Mouse (Mus musculus) hindbrain, embryonic 14.5 days (tissue): ENCODE measurements around the gene Adgrg3. TPM values are rescaled to one million over a fixed set of nuclear protein-coding genes. Genes with fewer than 3 reads are reported as not detected.

Experiments used
- ATAC-seq: fragments of 200-750 bp; cut with Nextera tagmentation; 2 replicates; pipeline ENCODE4 v1.8.0; 2017; ENCODE audit warnings: moderate number of reproducible peaks, mild to moderate bottlenecking, moderate TSS enrichment, moderate library complexity; ENCODE audit not compliant: low FRiP score
- DNase-seq: peaks from one replicate; pipeline ENCODE4 v3.0.0-alpha.2; 2015; ENCODE audit warnings: low spot score
- H3K27ac ChIP-seq: fragments of 300-500 bp; sonication (generic); 2 replicates; pipeline ENCODE4 v1.5.1; 2014; ENCODE audit warnings: mild to moderate bottlenecking, moderate library complexity
- H3K27me3 ChIP-seq: fragments of 300-500 bp; sonication (generic); 2 replicates; pipeline ENCODE4 v1.6.1; 2014; ENCODE audit warnings: mild to moderate bottlenecking, low read length, mixed read lengths; ENCODE audit not compliant: control insufficient read depth, insufficient read depth
- H3K36me3 ChIP-seq: fragments of 300-500 bp; sonication (generic); replicated peaks from 2 replicates; pipeline ENCODE4 v1.6.1; 2014; ENCODE audit not compliant: control insufficient read depth, insufficient read depth
- H3K4me1 ChIP-seq: fragments of 300-500 bp; sonication (generic); replicated peaks from 2 replicates; pipeline ENCODE4 v1.6.1; 2014; ENCODE audit warnings: antibody characterized with exemption, low read length, mixed read lengths; ENCODE audit not compliant: control insufficient read depth, insufficient read depth
- H3K4me2 ChIP-seq: fragments of 300-500 bp; sonication (generic); replicated peaks from 2 replicates; pipeline ENCODE4 v1.6.1; 2014; ENCODE audit warnings: mild to moderate bottlenecking, moderate library complexity
- H3K4me3 ChIP-seq: fragments of 300-500 bp; sonication (generic); replicated peaks from 2 replicates; pipeline ENCODE4 v1.5.1; 2014; ENCODE audit warnings: mild to moderate bottlenecking, low read length
- H3K9ac ChIP-seq: fragments of 300-500 bp; sonication (generic); 2 replicates; pipeline ENCODE4 v1.6.1; 2014
- H3K9me3 ChIP-seq: fragments of 300-500 bp; sonication (generic); 2 replicates; pipeline ENCODE4 v1.6.1; 2016; ENCODE audit warnings: low read length; ENCODE audit not compliant: control insufficient read depth
- WGBS: fragments of 180-500 bp; shearing (Covaris S2); extraction: QIAGEN DNeasy Blood & Tissue Kit; methylation state at CpG from one replicate; pipeline ENCODE4 v1.1.7; 2014; 5-methylcytosine and 5-hydroxymethylcytosine counted together
- polyA plus RNA-seq: library from polyadenylated mRNA; unstranded; fragments of >200 nt; fragmentation: Nextera tagmentation; extraction: Ambion mirVana; gene quantifications from 2 replicates; pipeline ENCODE4 v1.2.1, GENCODE M21; 2014

Adgrg3 gene
- polyA plus RNA-seq, 1 experiment from 2014 or later: 1.2 TPM

DNA sequence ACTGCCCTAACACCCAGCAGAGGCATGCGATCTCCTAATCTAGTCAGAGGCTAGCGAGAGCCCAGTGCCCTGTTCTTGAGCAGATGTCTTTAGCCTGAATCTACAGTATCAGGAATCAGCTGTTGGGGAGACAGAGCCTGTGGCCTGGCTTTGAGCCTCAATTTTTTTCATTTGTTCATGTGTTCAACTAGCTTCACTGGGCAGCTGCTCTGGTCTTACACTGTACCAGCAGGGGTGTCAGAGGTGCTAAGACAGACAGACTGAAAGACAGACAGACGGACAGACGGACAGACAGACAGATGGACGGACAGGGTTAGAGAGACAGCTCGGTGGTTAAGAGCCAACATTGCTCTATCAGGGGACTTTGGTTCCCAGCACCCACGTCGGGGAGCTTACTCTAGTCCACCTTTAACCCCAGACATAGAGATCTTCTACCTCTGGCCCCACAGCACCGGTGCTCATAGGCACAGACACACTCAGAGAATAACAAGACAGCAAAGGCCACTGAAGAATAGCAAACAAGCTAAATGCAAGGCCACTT lies 26.0 kb upstream of the Adgrg3 start:
- H3K36me3 ChIP-seq: no peaks in the 10 kb centered on the region
- no peak overlapping the region for H3K9ac ChIP-seq
- no peak overlapping the region for H3K4me2 ChIP-seq
- peak overlapping the region; percentile 98 for H3K27ac ChIP-seq
- ATAC-seq: no peak
- no peaks in the 10 kb centered on the region for H3K27me3 ChIP-seq
- no peak for DNase-seq
- WGBS: 77% methylated on average over 9 of the region's 9 CpGs
- peaks cover 40% of the 10 kb centered on the region for H3K4me1 ChIP-seq
- no peaks in the 10 kb centered on the region for H3K9me3 ChIP-seq
- no peak overlapping the region for H3K4me3 ChIP-seq

DNA sequence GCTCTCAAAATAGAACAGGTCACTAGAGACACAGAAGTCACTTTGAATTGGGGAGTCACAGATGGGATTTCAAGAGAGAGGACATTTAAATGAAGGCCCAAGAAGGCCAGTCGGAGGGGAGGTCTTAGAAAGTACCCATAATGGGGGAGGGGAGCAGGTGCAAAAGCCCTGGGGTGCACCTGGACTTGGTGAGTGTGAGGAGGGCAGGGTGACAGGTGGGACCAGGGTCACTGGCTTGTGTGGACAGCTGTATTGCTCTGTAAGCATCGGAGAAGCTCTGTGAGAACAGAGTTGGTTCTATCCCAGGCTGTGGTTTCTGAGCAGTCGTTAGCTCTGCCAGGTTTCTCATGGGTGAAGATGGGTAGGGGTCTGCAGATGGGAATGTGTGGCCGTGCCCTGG lies 25.5 kb upstream of the Adgrg3 start:
- Histone ChIP-seq H3K4me1 (peaks cover 36% of the 10 kb centered on the region), H3K9me3 (no peaks in the 10 kb centered on the region), H3K27ac (peak overlapping the region; percentile 98), H3K36me3 (no peaks in the 10 kb centered on the region), H3K27me3 (no peaks in the 10 kb centered on the region), H3K4me2 (no peak overlapping the region), H3K4me3 (no peak overlapping the region), H3K9ac (no peak overlapping the region)
- DNase-seq (no peak), ATAC-seq (no peak)
- 72% methylated on average over 4 of the region's 4 CpGs for WGBS

DNA sequence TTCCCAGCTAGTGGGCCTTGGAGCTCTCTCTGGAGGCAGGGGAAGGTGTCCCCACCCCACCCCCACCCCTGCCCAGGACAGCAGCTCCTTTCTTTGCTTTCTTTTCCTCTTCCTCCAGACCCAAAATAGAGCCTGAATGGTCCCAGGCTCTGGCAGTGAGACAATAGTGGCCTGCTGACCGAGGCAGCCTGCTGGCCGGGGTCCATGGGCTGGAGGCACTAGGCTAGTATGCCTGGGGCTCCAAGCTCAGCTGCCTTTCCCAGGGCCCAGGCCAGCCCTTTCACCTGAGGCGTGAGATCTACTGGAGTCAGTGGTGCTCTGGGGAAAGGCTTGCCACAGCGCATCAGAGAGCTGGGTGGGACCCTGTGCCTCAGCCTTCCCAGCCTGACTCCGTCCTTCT lies 25.0 kb upstream of the Adgrg3 start:
- 24% methylated on average over 5 of the region's 5 CpGs for WGBS
- DNase-seq (no peak), ATAC-seq (no peak)
- Histone ChIP-seq H3K4me2 (peak overlapping the region; percentile 7; the same call in 1 of the 2 replicates), H3K9ac (0 out of 2 replicates have a peak overlapping the region, but pooled peaks have one; percentile 21), H3K36me3 (no peaks in the 10 kb centered on the region), H3K4me1 (peaks cover 37% of the 10 kb centered on the region), H3K9me3 (no peaks in the 10 kb centered on the region), H3K4me3 (no peak overlapping the region), H3K27ac (peak overlapping the region; percentile 98), H3K27me3 (no peaks in the 10 kb centered on the region)

DNA sequence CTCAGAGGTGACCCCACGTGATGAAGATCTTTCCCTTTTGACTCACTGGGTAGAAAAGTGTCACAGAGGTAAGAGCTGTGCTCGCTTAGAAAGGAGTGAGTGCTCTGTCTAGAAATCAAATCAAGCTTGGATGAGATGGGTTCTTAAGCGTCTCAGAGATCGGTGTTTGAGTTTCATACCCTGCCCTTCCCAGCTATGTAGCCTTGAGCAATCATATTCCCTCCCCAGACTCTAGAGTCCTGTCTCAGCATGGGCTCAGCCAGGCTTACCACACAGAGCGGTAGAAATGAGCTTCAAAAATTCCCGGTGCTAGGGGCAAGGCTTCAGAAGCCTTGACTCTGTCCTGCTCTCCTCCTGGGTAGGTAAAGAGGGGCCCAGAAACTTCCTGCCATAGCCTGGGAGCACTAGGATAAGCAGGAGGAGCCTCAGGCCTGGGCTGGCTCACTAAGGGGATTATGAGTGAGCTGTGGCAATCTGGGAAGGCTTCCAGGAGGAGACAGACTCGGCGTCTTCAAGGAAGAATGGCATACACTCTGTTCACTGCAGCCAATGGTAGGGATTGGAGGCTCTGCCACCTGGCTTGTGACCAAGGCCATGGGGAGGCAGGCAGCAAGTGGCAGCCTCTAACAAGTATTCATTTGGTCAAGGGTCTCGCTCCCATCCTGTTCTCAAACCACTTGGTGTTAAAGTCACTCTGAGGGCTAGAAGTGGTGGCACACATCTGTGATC lies 24.3 kb upstream of the Adgrg3 start:
- whole genome bisulfite sequencing: 49% methylated on average over 9 of the region's 9 CpGs
- peak overlapping the region; percentile 80 for H3K4me2 ChIP-seq
- no peaks in the 10 kb centered on the region for H3K27me3 ChIP-seq
- H3K9me3 ChIP-seq: no peaks in the 10 kb centered on the region
- H3K4me3 ChIP-seq: no peak overlapping the region
- H3K9ac ChIP-seq: peak overlapping the region; percentile 89
- DNase-seq: no peak
- H3K27ac ChIP-seq: peak overlapping the region; percentile 98
- peaks cover 44% of the 10 kb centered on the region for H3K4me1 ChIP-seq
- H3K36me3 ChIP-seq: no peaks in the 10 kb centered on the region
- ATAC-seq: no peak

DNA sequence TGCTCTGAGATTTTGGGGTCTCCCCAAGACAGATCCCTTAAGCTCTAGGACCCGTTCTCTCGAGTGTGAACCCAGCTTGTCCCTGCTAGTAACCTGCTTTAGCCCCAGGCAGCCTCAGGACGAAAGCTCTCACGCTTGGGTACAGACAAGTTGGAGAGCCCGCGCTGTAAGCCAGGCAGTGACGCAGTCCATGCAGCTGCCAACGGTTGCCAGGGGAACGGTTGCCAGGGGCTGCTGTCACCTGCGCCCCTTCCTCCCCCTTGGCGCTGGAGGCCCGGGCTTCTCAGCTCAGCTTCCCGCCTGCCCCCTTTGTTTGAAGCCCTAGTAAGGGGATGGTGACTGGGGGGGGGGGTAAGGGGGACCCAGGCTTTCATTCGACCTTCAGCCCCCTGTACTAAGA lies 23.5 kb upstream of the Adgrg3 start:
- Histone ChIP-seq H3K9me3 (no peaks in the 10 kb centered on the region), H3K4me2 (peak overlapping the region; percentile 80), H3K27me3 (no peaks in the 10 kb centered on the region), H3K36me3 (no peaks in the 10 kb centered on the region), H3K9ac (peak overlapping the region; percentile 89), H3K4me3 (peak overlapping the region; percentile 49), H3K27ac (peak overlapping the region; percentile 98), H3K4me1 (peaks cover 52% of the 10 kb centered on the region)
- ATAC-seq (peak; percentile 85), DNase-seq (peak; percentile 93)
- under 1% methylated on average over 14 of the region's 14 CpGs for WGBS

DNA sequence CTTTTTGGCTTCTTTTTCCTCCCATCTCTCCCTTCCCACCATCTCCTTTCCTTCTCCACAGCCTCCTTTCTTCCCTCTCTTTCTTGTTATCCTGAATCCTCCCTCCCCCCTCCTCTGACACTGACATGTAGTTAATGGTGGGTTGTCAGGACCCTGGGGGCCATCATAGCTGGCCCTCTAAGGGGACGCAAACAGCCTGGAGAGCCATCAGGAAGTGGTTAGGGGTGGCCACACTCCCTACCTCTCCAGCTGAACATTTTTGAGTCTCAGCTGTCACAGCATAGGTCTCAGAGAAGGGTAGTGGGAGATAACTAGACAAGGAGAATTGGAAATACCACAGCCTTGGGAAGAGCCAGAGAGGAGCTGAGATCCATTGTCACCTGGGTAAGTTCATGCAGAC lies 23.0 kb upstream of the Adgrg3 start:
- no peak for ATAC-seq
- Histone ChIP-seq H3K27ac (peak overlapping the region; percentile 98), H3K9ac (peak overlapping the region; percentile 89), H3K4me1 (peaks cover 57% of the 10 kb centered on the region), H3K36me3 (no peaks in the 10 kb centered on the region), H3K27me3 (no peaks in the 10 kb centered on the region), H3K4me2 (peak overlapping the region; percentile 80), H3K4me3 (peak overlapping the region; percentile 49), H3K9me3 (no peaks in the 10 kb centered on the region)
- WGBS: 4% methylated on average over 1 of the region's 1 CpGs
- DNase-seq: no peak

DNA sequence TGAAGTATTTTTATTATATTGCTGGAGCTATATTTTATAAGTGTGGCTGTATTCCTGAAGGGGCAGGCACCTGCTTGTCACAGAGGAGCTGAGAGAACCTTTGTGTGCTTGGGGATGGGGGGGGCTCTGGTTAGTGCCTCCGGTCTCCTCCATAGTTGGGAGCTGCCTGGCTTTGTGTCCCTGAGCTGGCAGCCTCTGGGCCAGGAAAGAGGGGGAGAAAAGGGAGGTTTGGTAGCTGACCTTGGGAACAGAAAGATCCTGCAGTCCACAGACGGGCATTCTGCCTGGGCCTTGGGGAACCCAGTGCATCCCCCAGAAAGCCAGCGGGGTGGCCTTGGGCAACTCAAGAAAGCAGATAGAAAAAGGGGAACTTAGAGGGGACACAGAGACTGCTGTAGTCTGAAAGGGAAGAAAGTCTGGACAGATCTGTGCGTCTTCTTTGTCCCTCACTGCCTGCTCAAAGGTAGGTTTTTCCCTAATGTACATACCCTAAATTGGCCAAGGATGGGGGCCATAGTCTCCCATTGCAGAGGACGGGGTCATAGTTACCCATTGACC lies 22.1 kb upstream of the Adgrg3 start:
- DNase-seq (peak; percentile 54), ATAC-seq (no peak)
- Histone ChIP-seq H3K27ac (peak overlapping the region; percentile 98), H3K9me3 (no peaks in the 10 kb centered on the region), H3K9ac (peak overlapping the region; percentile 89), H3K27me3 (no peaks in the 10 kb centered on the region), H3K36me3 (no peaks in the 10 kb centered on the region), H3K4me2 (peak overlapping the region; percentile 80), H3K4me3 (peak overlapping the region; percentile 49), H3K4me1 (peaks cover 63% of the 10 kb centered on the region)
- WGBS: 17% methylated on average over 5 of the region's 5 CpGs

DNA sequence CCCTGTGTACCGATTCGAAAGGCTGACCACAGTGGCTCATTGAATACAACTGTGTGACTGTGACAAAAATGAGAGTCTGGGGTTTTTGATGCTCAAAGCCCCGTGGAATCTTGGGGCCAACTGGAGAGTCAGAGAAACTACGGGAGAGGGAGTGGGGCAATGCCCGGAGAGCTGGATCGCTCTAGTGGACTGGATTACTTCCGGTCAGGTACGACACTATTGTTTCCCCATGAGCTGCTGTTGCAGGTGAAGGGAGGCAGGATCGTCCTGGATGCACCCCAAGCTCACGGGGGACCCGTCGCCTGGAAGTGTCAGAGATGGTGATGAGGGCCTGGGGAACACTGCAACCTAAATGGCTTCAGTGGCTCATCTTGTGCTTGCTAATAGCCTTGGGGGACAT lies 21.5 kb upstream of the Adgrg3 start:
- peaks cover 65% of the 10 kb centered on the region for H3K4me1 ChIP-seq
- peak overlapping the region; percentile 98 for H3K27ac ChIP-seq
- peak overlapping the region; percentile 89 for H3K9ac ChIP-seq
- H3K9me3 ChIP-seq: no peaks in the 10 kb centered on the region
- ATAC-seq (no peak), DNase-seq (peak; percentile 60)
- peak overlapping the region; percentile 49 for H3K4me3 ChIP-seq
- H3K4me2 ChIP-seq: peak overlapping the region; percentile 80
- 15% methylated on average over 12 of the region's 12 CpGs for WGBS
- no peaks in the 10 kb centered on the region for H3K36me3 ChIP-seq
- no peaks in the 10 kb centered on the region for H3K27me3 ChIP-seq

DNA sequence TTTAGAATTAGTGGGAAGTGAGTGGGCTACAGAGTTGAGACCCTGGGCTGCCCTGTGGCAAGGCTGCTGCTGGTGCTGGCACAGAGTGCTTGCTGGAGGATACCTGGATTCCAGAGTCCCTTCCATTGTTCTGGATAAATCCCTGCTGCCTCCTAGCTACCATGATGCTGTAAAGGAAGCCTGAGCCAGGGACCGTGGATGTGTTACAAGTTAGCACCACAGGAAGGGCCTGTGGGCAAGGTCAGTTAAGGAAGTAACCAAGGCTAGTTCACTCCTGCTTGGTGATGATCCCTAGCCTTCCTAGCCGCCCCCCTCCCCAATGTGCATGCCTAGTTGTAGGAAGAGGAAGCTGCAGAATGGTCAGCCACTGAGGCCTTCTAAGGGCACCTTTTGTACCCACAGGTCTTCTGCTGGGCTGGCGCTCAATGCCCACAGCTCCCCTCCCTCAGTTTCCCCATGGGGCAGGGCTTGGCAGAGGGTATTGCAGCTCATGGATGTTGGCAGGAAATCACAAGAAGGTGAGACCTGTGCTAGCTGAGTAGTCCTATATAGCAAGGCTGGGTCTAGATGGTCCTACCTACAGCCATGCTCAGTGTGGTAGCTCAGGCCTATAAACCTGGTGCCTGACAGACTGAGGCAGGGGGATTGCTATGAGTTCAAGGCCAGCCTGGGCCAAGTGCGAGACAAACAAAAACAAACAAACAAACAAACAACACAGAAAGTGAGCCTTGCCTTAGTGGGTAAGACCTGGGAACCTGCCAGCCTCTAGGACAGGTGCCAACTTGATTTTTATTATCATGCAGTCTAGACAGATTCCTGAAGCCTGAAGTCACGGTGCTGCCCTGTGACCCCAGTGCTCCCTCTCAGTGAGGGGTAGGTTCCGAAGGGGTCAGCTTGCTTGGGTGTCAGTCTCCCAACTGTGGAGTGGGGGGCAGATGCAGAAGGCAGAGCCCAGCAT lies 20.3 kb upstream of the Adgrg3 start:
- peak overlapping the region; percentile 98 for H3K27ac ChIP-seq
- H3K9ac ChIP-seq: peak overlapping the region; percentile 89
- peaks cover 69% of the 10 kb centered on the region for H3K4me1 ChIP-seq
- peaks cover 1% of the 10 kb centered on the region; the same call in 1 of the 2 replicates for H3K36me3 ChIP-seq
- ATAC-seq (no peak), DNase-seq (peak; percentile 69)
- H3K4me2 ChIP-seq: peak overlapping the region; percentile 80
- 27% methylated on average over 6 of the region's 6 CpGs for WGBS
- peak overlapping the region; percentile 49 for H3K4me3 ChIP-seq
- no peaks in the 10 kb centered on the region for H3K9me3 ChIP-seq
- no peaks in the 10 kb centered on the region for H3K27me3 ChIP-seq
